Mouse (Mus musculus): ENCODE measurements around the gene Ccdc58.
"Not testable (repeated sequence)": the region's sequence is repeated elsewhere in the genome, so short reads cannot be mapped to it uniquely, and the experiment has no call there.

Gene Ccdc58

DNA sequence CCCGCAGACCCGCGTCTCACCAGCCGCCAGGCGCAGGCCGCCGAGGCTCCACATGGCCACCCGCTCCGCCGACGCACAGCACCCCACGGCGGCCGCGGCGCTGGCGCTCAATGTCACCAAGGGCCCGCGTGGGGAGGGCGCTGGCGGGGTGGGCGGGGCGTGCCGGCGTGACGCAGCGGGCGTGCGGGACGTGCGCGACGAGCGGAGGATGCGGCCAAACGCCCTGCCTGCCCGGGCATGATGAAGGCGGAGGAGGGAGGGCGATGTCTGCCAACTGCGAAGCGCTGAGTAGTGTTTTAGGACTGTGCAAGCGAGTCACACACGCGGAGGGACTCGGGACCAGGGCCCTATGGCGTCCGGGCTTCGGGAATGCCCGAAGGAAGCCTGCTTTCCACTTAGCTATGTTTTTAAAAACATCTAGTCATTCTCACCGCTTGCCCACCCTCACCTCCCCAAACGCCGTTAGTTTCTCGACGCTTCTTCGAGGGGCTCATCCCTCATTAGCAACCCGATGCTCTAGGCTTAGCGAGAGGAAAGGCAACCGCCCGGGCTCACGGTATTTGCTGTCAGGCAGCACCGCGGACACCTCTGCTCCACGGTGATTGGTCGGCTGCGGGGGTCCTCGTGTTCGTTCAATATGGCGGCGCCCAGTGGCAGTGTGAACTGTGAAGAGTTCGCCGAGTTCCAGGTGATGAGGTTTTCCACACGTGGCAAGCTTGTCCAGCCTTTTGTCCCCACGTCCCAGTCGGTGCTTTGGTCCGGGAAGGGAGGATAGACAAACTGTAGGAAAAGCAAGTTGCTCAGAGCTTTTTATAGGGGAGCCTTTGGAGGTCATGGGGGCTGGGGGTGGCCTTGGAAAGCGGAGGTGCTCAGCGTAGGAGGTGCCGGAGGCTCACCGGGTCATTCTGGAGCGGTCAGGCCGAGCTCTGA is at the start of gene Ccdc58, which contains the start of gene Fam162a:
TSS of gene Ccdc58 (plus strand) at position 236 of the 930 bp plus-strand sequence.
TSS of gene Fam162a (minus strand) at position 145 of the 930 bp plus-strand sequence.
- peak; percentile 94 to 96 for DNase-seq

DNA sequence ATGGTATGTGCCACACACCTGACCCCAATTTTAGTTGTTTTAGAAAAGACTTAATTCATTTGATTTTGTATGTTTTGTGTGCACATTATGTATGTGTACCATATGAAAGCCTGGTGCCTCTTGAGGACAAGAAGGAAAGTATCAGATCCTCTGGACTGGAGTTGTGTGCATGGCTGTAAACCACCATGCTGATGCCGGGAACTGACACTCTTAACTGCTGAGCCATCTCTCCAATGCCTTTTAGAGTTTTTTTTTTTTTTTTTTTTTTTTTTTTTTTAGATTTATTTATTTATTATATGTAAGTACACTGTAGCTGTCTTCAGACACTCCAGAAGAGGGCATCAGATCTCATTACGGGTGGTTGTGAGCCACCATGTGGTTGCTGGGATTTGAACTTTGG is 43.4 kb upstream of the Ccdc58 start:
- DNase-seq: not testable (repeated sequence)

DNA sequence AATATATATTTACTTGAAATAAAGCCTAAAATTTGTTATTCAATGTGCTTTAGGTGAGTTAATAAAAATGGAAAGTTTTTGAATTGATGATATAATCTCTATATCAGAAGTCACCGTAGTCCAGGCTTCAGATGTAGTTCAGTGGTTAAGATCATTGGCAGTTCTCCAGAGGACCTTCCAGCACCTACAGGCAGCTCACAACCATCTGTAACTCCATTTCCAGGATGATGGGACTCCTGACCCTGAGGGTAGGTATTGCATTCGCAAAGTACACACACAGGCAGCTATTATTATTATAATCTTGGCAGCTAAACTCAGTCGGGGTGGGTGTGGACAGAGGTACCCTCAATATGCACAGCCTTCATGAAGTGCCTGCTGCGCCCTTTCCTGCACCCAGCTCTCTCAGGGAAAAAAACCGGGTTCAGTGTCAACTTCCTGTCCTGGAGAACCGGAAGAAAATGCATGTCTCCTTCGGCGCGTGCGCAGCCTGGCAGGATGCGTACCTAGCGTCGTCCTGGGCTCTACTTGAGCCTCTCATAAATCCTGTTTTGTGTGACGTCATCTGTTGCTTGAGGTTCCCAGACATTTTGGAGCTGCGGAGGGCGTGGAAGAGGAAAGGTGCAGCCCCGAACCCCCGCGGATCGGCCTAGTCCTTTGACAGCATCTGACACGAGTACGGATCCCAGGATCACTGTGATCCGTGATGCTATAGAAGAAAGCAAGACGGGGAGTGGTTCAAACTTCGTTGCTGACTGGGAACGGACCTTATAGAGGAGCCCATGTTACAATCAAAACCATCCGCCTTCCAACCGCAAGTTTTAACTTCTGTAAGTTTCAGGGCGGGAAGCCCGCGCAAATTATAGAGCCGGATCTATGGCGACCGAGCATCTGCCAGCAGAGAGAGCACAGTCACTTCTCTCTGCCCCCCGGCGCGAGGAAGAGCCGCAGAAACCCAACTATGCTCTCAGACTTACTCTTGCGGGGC is 30.6 kb upstream of the Ccdc58 start, which contains the start of gene Wdr5b:
TSS of gene Wdr5b (plus strand) at position 551 of the 985 bp plus-strand sequence.
- DNase-seq: peak; percentile 89 to 94

DNA sequence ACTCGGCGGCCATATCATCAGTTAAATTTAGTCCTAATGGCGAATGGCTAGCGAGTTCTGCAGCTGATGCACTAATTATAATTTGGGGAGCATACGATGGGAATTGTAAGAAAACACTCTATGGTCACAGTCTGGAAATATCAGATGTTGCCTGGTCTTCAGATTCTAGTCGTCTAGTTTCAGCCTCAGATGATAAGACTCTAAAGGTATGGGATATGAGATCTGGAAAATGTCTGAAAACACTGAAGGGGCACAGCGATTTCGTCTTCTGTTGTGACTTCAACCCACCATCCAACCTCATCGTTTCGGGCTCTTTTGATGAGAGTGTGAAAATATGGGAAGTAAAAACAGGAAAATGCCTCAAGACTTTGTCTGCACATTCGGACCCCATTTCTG is 29.9 kb upstream of the Ccdc58 start:
- DNase-seq: no peak

DNA sequence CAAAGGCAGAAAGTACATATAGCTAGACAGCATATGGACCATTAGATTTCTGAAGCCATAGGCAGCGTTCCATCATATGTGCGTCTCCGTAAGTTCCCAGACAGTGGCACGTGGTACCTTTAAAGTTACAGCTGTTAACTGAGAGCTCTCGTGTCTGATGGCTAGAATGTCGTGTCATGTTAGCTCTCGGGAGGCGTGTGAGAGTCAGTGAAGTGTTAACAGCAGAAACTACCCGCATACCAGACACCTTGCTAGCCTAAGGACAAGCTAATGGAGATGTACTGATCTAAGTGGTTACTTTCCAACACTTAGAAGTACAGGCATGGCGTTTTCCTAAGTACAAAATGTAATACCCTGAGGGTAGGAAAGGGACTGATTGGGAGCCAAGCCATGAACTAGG is 28.4 kb upstream of the Ccdc58 start:
- no peak for DNase-seq

DNA sequence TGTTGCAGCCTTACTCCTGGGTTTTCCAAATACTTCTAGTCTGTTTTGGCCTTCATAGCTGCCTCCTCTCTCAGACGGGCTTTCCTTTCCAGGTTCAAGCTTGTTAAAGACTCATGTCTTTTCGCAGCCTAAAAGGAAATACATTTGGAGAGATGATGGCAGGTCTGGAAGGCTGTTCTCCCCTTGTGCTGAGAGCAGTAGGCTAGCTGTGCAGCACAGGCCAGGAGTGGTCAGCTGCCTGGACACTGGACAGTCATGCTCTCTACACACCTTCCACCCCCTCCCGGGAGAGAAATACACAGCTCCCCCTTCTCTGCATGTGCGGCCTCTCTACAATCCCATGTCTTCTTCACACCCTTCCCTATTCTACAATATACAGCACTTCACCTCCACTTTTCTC is 27.5 kb upstream of the Ccdc58 start:
- no peak for DNase-seq

DNA sequence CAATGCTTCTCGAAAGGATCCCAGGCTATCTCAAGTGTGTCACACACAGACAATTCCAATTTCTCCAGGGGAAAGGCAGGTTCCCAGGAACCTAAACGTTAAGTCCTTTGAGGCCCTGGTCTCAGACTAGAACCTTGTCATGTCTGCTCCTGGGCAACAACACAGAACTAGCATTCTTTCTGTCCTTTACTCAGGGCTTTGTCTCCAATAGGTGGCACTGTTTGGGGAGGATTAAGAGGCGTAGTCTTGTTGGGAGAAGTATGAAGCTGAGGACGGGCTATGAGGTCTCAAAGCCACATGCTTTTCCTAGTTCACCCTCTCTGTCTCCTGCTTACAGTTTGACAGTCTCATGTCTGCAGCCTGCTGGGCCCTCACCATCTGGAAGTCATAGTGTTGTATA is 23.9 kb upstream of the Ccdc58 start:
- DNase-seq: no peak

DNA sequence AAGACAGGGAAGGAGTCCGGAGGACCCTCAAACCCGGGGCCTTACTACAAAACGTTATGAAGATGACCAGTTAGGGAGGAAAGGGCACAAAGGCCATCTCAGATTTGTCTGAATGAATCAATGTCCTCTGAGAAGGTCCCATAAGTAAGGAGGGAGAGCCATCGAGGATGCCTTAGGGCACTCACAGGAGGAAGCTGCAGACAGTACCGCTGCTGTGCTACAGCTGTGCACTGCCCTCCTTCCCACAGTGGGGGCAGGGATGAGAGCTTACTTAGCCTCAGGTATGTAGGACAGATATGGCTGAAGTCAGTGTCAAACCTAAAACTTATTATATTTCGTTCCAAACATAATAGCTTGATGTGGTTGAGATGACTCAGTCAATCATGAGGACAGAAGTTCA is 20.0 kb upstream of the Ccdc58 start:
- no peak for DNase-seq

DNA sequence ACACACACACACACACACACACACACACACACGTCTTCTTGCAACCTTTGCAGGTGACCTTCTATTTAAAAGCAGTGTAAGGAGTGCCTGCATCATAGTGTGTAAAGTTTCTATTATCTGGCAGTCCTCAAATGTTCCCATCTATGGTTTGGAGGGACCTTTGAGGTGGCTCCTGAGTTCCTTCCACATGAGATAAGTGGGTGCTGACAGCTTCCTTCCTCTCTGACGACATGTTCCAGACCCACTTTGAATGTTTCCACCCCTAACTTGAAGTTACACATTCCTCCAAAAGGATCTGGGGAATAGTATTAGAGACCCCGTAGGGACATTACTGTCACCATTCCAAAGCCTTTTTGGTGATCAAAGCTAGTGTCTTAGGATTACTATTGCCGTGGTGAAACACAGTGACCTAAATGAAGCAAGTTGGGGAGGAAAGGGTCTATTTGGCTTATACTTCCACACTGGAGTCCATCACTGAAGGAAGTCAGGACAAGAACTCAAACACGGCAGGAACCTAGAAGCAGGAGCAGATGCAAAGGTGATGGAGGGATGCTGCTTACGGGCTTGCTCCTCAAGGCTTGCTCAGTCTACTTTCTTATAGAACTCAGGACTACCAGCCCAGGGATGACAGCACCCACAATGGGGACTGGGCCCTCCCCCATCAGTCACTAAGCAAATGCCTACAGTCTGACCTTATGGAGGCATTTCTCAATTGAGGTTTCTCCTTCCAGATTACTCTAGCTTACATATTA is 17.8 kb upstream of the Ccdc58 start:
- no peak for DNase-seq

DNA sequence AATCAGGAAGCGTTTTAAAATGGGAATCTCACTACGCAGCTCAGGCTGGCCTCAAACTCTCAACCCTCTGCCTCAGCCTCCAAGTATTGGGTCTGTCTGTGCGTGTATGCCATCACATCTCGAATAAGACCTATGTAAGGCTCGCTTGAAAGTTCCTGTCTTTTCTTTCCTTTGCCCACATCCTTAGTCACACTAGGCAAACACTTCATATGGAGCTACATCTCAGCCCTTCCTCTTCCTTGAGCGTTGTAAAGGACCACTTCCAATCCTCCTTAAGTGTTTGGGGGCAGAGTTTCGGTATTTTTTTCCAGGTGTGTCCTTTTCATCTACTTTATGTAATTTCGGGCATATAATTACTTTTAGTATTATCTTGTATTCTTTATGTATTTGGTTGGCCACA is 16.6 kb upstream of the Ccdc58 start:
- no peak for DNase-seq

DNA sequence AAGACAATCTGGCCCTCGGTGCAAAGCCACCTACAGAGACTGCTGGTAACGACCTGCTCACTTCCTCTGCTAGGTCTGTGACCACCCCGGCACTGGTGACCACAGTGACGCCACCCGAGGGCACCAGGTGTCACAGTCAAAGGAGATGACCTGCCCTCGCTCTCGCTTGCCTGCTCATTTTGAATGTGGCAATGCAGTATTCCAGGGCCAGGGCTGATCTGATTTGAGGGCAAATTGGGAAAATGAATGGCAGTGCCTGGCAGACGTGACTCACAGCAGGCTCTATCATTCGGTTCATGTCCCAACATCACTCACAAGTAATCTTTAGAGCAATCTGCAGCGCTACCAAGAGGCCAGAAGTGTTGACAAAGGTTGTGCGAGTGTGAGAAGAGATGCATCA is 15.1 kb upstream of the Ccdc58 start:
- DNase-seq: no peak

DNA sequence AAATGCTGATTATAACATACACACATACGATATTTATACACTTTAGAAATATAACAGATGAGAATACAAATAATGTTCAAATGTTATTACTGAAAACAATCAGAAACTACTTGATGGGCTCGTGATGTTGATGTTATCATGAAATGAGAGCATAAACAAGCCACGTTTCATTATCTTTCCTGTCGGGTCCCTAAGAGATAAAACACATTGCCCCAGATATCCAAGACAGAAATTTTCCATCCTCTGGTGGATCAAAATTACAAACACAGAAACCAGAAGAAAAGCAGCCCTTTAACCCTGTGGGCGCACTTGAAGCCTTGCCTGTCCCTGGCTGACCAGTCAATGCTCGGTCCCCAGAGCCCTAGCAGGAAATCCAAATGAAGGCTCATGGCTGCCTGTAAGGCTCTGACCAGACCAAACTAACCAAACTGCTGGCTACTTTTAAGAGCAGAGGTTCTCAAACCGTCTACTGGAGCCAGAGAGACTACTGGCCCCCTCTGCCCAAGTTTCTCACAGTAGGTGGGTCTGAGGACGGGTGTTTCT is 13.5 kb upstream of the Ccdc58 start:
- DNase-seq: no peak

DNA sequence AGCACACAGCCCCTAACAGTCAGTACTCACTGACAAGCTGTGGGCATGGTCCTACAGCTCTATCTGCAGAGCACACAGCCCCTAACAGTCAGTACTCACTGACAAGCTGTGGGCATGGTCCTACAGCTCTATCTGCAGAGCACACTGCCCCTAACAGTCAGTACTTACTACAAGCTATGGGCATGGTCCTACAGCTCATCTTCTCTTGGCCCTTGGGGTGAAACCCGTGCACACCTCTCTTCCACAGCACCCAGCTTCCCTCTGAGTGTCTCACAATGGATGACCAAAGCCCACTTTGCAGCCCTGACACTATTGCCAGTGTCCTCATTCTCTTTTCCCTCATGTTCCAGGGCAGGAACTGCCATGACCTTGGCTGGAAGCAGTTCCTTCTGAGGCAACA is 9.0 kb upstream of the Ccdc58 start:
- not testable (repeated sequence) for DNase-seq

DNA sequence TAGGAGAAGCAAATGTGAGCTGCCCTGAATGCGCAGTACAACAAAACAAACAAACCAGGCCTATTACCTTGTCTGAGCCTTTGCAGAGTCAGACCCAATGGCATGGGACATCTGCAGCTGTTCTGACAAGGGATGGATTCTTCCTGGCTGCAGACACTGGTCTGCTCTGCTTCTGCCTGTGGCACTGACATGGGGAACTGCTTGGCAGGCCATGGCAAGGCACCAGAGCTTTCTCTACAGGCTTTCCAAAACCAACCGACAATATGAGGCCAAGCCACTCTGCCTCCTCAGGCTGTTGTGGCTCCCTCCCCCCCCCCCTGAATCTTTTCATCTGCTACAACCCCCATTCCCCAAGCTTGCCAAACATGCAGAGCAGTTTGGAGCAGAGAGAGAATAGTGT is 8.2 kb upstream of the Ccdc58 start:
- DNase-seq: no peak

DNA sequence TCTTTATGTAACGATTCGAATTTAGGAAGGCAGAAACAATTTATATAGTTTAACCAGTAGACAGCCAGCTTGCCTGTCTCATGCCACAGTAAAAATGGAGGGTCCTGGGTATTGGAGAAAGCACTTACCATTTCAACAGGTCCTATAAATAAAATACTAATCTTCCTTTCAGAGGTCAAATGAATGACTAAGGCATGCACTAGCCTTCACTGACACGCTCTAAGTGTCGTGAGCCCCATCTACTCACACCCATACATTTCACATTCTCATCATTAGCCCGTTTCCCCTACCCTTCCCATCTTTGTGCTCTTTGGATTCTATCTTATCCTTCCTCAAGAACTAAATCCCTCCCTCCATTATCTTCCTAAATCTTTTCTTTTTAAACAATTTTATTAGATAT is 6.6 kb upstream of the Ccdc58 start:
- no peak for DNase-seq

DNA sequence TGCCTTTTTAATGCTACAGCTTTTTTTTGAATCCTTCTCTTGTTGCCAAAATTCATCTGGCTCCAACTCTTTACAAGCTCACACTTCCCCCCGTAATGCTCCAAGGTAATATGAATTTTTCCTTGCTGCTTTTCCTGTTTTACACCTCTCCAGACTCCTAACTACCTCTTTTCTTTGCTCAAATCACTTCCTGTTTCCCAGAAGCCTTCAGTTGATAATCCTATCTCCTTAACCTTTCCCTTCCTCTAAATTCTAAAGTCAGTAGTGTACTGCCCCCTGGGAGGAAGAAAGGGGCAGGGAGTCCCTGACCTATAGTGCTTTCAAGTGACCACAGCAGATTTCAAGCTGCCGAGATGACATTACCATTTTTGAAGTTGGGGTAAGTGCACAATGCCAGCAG is 3.8 kb upstream of the Ccdc58 start:
- DNase-seq: no peak

DNA sequence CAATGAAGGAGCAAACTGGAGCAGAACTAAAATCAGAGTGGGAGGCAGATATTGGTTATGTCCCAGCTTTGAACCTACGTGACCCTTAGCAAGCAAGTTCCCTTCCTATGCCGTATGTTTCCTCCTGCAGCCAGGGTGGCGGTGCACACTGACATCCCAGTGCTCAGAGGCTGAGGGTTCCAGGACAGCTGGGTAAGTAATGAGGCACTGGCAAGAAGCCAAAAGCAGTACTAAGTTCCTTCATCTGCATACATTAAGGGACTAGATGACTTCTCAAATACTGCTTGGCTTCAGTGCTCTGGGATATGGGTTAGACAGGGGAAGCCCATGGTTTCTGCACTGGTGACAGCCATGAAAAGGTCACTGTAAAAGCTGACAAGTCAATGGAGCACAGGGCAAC is 3.1 kb upstream of the Ccdc58 start:
- no peak for DNase-seq

DNA sequence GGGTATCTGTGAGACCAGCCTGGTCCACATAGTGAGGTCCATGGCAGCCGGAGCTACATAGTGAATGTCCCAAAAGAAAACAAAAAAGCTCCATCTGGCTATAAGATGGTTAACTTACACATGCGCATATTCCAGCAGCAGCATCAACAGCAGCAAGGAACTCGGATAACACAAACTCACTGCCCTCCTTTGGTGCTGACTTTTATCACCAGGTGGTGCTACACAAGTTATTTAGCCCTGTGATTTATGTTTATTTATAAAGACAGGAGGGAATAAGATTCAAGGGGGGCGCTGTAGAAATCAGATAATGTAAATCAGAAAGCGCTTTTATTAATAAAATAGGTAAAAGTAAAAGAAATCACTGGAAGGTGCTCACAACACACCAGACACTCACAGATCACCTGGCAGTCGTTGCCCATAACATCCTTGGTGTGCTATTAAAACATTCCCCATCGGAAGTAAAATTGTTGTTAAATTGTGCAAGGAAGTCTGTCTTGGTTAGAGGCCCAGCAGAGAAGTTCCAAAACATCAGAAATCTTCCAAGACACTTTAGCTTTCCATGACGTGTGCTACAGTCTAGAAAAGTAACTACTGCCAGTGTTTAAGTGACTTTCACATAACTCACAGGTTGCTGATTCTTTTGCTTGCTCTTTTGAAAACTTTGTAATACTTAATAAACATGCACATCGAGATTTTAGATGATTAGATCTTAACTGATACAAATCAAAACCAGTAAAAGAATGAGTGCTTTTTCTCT is 1.5 kb upstream of the Ccdc58 start:
- no peak for DNase-seq

DNA sequence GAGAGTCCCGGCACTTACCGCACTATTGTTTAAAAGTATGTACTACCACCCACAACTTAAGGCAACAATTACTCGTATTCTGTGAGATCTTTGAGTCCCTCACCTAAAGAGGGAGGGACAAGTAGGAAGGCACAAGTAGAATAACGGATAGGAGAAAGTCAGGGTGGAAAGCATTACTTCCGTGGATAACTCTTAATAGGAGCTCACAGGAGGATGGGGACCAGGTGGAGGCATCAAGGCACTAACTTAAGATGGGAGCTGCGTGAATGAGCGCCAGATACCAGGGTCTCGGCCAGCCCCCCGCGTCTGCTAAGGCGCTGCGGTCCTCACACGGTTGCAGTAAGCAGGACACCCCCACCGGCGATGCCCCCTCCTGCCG is 425 bp upstream of the Ccdc58 start:
- DNase-seq: no peak

DNA sequence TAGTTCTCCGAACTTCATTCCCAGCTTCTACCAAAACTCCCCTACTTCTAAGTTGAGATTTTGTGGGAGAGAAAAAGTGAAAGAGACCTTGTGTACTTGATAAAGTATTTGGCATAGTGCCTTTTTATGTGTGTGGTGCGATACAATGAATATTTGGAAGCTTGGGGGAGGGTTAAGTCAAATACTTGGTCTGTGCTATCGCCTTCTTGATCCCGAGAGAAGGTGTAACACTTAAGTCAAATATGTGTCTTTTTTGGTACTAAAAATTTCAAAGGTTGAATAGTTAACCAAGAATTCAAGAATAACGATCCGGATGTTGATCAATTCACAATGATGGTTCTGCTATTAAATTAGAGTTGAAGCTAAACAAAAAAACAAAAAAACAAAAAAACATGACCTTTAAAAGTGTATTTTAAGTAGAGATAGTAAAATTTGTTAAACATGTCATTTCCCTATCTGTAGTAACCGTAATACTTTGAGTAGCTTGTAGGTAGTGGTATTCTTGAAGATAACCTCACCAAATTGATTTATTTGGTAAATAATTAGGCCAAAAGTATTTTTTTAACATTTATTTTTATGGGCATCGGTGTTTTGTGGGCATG is 1.0 kb downstream of the Ccdc58 start:
- DNase-seq: no peak

DNA sequence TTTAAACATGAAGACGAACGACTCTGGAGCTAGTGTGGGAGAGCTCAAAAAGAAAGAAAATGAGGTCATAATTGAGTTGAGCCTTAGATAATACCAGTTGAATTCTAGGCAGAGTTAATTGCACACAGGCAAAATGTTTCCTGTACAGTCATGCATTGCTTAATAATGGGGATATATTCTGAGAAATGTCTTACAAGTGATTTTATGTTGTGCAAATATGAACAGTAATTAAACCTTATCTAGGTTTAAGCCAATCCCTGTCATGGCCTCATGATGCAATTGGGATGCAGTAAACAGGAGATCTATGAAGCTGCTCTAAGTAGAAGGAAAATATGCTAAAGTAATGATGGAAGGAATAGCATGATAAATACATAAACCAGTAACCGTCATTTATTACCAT is 3.3 kb downstream of the Ccdc58 start:
- DNase-seq: no peak

All from kidney, postnatal 4 days (tissue).